Mouse (Mus musculus) T-helper 17 cell (primary cell): ENCODE measurements around the gene Plxna1.

Source experiments
- in situ Hi-C, 2 experiments: fragments of 300-600 bp; cut with MboI, MseI; formaldehyde crosslinking; loops; 1 replicate in 1 of 2; 2 replicates in 1 of 2; pipeline ENCODE4 v1.15.1; 2025; ENCODE audit warnings: high pct_unique_total_duplicates in 2 of 2

The Plxna1 gene

DNA sequence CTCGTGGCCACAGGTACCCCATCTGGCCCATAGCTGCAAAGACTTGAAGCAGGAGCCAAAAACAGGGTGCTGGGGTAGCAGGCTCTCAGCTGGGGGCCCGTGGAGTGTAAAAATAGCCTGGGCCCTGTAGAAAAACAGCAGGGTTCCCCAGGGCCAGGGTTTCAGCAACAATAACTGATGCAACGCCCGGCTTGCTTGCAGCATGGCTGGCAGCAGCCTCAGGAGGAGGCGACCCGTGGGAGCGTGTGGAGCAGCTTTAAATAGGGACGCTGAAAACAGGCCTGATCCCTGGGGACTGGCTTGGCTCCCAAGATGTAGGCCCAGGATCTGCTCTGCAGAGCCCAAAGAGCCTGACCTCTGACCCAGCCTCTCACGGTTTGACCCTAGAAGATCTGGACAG is 24.8 kb downstream of the Plxna1 start:
- in situ Hi-C loops: no loop called here

DNA sequence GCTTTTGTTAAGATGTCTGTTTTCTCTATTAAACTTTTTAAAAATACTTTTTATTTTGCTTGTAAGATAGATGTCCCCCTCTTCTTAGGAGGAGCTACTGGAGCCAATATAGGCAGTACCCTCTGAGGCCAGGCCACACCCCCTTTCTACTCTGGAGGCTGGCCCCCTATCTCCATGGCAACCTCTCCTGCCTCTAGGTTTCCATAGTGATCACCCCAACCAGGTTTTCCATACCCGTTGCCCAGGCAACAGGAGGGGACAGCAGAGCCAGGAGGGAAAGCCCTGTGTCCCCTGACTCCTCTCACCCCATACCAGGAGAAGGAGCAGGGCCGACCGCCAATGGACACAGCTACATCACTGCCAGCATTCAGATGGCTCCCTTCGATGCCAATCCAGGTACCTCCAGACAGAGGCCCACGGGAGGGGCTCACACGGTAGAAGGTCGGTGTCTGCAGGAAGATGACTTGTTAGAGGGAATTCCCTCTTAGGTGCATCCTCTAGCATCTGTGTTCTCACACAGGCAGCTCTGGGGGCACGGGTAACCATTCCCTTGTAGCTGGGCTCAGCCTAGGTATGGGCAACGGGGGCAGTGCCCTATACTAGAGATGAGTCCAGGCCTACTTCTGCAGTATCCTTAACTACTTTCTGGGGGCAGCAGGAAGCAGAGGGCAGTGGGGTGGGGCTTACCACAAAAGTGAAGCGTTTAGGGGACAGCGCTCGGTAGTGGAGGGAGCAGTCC is 28.3 kb downstream of the Plxna1 start:
- in situ Hi-C loops: no loop called here

DNA sequence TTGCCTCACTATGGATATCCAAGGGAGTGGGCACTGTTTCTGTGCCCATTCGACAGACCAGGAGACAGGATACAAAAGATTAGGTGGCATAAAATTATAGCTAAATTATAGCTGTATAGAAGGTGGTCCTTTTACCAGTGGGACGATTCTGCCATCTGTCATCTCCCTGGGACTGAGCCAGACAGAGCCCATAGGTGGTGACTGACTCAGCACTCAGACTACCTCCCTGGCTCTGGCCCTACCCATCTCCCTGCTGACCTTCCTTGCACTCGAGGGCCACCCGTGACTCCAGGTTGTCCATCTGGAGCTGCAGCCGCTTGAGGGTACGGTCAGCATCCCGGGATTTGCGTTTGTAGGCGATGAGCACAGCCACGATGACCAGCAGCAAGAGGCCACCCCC is 31.5 kb downstream of the Plxna1 start:
- in situ Hi-C loops: no loop called here

DNA sequence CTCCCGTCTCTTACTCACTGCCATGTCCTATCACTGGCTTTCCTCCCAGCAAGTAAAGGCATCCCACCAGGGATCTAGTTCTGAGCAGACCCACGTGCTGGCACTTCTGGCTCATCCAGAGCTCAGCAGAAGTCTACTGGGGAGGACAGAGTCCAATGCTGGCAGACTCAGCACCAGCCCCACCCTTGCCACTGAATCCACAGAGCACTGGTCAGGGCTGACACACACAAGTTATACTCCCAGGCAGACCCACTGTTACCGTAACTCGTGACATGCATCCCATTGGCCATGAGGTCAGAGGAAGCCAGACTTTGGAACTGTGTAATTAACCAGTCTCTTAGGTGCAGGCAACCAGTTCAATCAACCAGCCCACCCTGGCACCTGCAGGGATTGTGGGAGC is 33.8 kb downstream of the Plxna1 start:
- in situ Hi-C loops: no loop called here

DNA sequence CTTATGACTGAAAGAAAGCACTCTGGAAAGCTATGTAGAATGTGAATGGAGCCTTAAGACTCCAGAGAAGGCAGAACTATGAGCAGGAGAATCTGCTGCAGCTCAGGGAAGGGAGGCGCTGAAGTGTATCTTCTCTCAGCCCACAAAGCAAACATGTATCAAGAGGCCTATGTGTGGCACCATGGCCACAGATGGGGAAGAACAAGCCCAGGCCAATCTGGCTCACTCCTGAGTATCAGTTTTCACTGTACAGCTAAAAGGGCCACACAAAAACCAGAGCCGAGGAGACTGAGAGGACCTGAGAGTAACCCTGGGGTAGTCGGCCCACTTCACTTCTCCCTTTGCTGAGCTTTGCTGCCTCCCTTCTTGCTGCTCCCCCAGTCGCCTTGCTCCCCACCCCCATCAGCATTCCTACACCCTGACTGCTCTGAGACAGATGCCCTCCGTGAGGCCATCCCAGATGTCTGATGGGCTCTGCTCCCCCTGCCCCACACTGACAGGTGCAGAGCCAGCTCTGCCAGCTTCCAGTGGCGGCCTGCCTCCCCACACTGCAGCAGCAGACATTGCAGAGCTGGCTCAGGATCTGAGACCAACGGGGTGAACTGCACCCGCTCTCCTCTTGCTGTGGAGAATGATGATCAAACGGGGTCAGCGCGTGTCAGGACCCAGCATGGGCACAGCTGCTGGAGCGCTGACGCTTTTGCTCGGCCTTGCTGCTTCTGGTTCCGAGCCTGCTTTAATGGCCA is 34.5 kb downstream of the Plxna1 start:
- in situ Hi-C loops: no loop called here

DNA sequence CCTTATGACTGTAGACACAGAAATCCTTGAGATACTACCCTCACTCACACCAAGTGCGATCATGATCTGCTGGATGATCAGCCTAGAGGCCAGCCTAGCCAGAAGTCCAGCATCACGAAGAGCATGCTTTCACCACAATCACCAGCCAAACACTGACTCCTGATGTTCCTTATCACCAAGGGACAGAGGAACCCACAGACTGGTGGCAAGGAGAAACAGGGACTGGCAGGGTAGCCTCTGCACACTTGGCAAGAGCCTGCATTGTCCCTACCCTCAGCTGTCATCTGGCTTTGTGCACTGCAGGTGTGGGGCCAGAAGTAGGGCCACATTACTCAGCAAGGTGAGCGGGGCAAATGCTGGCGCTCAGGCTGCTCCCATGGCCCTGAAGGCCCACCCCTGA is 37.6 kb downstream of the Plxna1 start:
- in situ Hi-C loops: no loop called here

DNA sequence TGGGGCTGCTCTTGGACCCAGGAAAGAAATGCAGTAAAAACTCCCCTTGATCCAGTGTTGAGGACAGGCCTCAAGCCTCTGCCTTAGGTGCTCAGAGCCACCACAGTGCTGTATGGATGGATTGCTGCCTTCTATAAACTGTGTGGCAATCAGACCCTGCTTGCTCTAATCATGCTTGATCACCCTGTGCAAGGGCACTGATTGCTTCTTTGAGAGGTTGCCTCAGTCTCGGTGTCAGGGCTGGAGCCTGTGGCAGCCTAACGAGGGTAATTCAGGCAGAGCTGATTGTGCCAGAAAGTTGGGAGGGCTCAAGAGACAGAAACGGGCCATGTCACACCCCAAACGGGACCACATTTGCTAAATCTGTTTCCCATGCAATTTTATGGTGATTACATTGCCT is 47.2 kb downstream of the Plxna1 start:
- in situ Hi-C loops: no loop called here

GRCm38 (mm10) chr6:89311518-89311917 is 50.9 kb downstream of the Plxna1 start:
- in situ Hi-C loops: no loop called here

GRCm38 (mm10) chr6:89310236-89310635 is 52.2 kb downstream of the Plxna1 start:
- in situ Hi-C loops: no loop called here

DNA sequence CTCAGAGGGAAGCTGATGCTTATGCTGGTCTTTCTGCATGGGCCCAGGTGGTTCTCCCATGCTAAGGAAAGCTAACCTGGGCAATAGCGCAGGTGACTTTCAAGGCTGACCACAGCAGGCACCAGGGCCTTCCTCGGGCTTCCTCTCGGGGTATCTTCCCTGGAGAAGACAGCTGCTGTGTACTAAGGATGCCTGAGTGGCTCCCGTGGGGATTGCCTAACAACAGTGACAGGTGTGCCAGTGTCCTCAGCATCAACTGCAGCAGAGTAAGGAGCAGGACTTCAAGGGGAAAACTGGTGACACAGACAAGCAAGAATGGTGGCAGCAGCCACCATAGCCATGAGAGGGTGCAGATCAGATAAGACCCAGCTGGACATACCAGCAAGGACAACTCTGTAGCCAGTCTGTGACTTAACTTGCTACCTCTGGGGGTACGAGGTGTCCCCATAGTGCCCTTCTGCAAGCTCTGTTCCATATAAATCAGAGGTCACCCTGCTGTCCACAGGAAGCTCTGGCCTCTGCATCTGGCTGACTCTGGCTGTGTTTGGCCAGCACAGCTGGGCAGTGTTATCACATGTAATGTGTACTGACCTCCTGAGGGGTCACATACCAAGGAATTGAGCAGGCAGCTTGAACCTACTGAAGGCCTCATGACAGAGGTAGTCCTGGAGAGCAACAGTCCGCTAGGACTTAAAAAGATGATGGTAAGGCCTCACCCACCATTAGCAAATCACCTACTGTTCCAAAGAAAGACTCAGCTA is 54.0 kb downstream of the Plxna1 start:
- in situ Hi-C loops: no loop called here

DNA sequence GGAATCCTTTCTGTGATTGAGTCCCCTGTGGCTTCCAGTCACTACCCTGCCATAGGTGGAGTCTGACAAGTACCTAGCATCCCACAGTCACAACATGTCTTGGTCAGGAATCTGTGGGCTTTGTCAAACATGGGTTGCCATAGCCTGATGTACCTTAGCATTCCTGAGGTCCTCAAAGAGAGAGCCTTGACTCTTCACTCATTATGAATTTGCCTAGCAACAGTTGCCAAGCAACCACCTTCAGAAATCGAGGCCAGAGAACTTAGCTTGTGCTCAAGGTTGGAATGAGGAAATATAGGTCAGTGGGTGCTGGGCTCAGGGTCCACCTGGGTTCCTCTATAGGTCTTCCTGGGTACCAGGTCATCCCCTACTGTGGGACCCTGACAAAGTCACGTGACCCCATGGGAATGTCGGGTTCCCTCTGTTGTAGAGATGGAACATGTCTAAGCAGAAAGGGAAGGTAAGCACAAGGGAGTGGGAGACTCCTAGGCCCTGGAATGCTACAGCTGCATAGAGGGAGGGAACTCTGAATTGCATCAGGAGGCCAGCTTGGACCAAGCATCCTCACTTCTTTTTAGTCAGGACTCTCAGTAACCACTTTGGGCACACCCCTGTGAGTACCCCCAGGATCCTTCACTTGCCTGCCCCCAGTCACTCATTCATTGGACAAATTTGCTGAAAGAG is 57.9 kb downstream of the Plxna1 start:
- in situ Hi-C loops: loop anchor here in 1 of 2 experiments (5.0 kb wide), 1 partner anchor 72 kb away; no protein-coding TSS in a partner anchor

DNA sequence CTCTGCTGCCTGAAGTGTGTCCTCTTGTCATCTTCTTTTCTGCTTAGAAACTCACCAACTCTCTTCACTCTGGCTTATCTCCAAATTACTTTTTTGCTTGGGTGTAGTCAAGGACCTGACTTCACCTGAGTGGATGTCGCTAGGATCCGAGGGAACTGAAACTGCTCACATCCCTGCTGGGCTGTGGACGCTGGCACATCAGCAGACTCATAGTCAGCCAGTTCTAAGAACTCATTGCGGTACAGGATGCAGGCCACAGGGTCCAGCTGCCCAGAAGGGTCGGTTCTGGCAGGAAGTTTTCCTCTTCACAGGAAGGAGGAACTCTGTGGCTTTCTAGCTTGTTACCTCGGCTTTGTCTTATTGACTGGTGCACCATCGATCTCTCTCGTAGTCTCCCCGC is 62.6 kb downstream of the Plxna1 start:
- in situ Hi-C loops: loop anchor here in 1 of 2 experiments (5.0 kb wide), 1 partner anchor 68 kb away; no protein-coding TSS in a partner anchor

- in situ Hi-C loops: no loop called here
These were observed 65.3 kb downstream of the Plxna1 start for GRCm38 (mm10) chr6:89296909-89297695.

- in situ Hi-C loops: no loop called here
These were observed 66.3 kb downstream of the Plxna1 start for GRCm38 (mm10) chr6:89296001-89296709.

GRCm38 (mm10) chr6:89294621-89295020 is 67.8 kb downstream of the Plxna1 start:
- in situ Hi-C loops: no loop called here

DNA sequence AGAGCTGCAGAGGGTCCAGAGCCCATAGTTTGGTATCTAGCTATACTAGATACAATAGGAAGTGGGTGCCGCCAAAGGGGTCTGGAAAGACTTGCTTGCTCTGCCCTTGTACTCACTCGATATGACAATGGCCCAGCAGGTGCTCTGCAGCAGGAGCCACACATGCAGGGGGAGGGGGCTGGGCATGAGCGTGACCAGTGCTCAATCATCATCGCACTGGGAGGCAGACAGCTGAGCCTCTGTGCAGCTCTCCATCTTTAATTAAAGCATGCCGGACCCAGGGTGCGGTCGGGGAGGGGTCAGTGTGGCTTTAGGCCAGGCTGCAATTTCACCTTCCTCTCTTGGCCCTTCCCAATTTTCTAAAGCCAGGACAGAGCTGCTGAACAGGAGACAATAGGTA is 70.9 kb downstream of the Plxna1 start:
- in situ Hi-C loops: no loop called here

DNA sequence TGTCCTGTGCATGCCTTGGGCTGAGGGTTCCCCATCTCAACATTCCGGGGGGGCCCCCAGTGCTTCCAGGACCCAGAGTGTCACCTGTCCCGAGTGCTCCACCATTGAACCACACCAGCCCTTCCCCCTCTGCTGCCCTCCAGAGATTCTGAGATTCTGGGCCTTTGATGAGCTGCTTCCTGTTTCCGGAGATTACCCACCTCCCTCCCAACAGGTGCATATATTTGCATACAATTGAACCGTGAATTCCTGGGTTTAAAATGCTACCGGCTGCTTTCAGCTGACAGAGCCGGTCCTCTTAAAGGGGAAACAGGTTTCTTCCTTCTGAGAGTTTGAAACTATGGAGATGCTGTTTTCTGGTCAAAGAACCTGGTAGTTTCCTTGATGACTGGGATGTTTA is 74.3 kb downstream of the Plxna1 start:
- in situ Hi-C loops: no loop called here

- in situ Hi-C loops: no loop called here
These were observed 75.6 kb downstream of the Plxna1 start for GRCm38 (mm10) chr6:89286700-89287428.

- in situ Hi-C loops: no loop called here
These were observed 76.1 kb downstream of the Plxna1 start for GRCm38 (mm10) chr6:89286286-89286655.
